Mouse (Mus musculus) heart, postnatal 10 days (tissue): Measurements from ENCODE around the gene Ndufb8. TPM values are rescaled to one million over a fixed set of nuclear protein-coding genes. Genes with fewer than 3 reads are reported as not detected.
A peak's percentile ranks its signal among the peaks of the same experiment; 100 is the strongest.

Experiments used
- DNase-seq, 2 experiments: peaks; one replicate each; pipeline ENCODE4 v3.0.0; 2021
- intact Hi-C: fragments of 180-260 bp; cut with DNase I; formaldehyde crosslinking; loops from one replicate; pipeline ENCODE4 v1.15.1; 2025
- total RNA-seq, 2 experiments: library from RNA; stranded (reverse); gene quantifications; 2 replicates each; pipeline ENCODE4 v1.2.3; 2021

Gene Ndufb8
- 1,000 to 10,000 TPM; 1,469 to 1,488 TPM for total RNA-seq

DNA sequence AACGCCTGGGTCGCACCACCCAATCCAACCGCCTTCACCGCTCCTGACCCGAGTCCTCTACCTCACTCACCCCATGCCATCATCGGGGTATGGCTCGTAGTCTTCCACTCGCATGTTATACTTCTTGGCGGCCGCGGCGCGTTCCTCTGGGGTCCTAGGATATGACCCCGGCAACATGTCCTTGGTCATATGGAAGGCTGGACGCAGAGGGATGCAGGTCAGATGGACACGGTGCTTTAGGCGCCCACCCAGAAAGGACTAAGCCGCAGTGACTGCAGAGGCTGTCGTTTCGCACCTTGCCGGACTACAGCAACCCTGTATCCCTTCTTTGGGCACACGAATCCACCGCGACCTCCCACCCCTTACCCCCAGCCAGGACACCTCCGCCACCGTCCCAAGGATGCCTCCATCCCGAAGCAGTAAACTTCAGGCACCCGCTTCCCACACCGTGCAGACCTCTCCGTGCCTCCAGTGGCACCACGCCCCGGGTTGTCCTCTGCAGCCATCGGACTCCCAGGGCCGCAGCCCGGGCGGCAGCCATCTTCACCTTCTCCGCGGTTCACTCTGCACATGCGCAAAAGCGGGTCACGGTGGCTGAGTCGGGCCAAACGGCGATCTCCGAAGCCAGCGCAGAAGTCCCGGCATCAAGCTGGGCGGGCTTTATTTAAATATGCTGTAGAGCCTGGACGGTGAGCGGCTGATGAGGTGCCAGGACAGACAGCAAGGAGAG is at the start of gene Ndufb8:
Ndufb8 (minus strand) TSS at position 580 of the 730 bp plus-strand sequence.
- DNase-seq: peak; percentile 98 to 99
- intact Hi-C loops: no loop called here

DNA sequence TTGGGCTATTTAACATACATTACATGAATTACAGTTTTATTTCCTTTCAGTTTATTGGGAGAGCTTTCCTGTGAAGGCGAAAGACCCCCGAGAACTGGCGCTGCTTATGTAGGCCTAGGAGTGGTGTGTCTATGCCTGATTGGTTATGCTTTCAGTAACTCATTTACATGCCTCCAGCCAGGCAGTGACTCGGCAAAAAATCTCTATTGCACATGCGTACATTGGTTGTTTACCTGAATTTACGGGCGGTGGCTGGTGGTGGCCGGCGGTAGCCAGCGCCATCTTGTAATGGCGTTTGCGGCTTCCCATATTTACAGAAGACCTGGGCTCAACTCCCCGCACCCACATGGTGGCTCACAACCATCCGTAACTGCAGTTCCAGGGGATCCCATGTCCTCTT is 38.9 kb upstream of the Ndufb8 start:
- no peak for DNase-seq

DNA sequence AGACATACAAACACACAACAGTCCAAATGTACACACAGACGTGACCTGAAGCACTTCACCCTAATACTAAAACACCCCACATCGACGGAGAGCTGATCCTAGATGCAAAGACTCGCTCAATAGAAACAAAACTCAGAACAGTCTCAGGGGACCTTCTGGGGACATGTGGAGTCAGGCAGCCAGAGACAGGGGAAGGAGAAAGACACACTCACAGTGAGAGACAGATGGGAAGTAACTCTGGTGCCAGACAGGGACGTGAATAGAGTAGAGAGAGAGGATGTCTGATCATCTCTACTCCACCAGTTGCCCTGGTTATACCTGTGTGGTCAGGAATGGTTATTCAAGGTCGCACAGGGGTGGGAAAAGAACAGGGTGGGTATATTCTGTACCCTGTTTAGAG is 36.4 kb upstream of the Ndufb8 start:
- intact Hi-C loops: no loop called here
- DNase-seq: no peak

More for the DNA sequence above, 38.9 kb upstream of the Ndufb8 start:
- intact Hi-C loops: no loop called here

GRCm38 (mm10) chr19:44590992-44591391 is 35.8 kb upstream of the Ndufb8 start:
- no peak for DNase-seq
- intact Hi-C loops: no loop called here

DNA sequence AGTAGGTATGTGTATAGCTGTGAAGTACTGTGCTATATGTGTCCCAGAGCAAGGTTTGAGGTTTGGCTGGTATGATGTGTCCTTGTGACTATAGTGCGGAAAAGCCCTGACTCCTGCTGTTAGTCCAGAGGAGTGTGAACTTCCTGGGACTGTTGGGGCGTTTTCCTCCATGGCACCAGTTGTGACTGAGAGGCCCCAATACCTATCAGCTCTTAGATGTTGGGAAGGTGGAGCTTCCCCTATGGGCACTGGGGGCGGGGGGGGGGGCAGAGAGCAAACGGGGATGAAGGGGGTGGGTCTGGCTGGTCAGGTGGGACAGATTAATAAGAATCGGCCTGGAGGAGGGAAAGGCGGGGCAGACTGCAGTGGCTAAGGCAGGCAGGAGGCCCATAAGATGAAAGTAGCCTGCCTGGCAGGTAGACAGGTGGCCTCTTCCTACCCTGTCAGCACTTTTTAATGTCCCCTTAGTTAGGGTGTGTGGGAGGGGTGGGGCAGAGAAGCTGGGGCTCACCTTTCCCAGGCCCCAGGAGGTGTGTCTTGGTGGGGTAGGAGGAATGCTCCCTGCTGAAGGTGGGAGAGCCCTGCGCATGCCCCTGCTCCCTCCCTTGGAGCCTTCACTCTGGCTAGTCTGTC is 34.5 kb upstream of the Ndufb8 start:
- intact Hi-C loops: no loop called here
- no peak for DNase-seq

DNA sequence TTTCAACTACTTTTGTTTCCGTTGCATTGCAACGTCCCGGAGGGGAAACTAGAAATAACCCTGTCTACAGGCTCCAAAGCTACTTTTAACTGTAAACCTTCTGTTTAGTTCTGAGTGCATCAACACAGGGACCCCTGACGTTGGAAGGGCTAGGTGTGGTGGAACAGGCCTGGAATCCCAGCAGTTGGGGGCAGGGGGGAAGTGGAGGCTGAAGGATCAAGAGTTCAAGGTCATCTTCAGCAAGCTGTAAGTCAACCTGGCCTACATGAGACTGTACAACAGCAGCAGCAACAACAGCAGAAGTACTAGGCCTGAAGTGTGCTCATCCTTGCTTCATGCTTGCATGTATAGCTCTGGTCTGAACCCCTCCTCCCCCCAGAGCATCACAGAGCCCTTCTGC is 32.8 kb upstream of the Ndufb8 start:
- intact Hi-C loops: no loop called here
- no peak for DNase-seq

DNA sequence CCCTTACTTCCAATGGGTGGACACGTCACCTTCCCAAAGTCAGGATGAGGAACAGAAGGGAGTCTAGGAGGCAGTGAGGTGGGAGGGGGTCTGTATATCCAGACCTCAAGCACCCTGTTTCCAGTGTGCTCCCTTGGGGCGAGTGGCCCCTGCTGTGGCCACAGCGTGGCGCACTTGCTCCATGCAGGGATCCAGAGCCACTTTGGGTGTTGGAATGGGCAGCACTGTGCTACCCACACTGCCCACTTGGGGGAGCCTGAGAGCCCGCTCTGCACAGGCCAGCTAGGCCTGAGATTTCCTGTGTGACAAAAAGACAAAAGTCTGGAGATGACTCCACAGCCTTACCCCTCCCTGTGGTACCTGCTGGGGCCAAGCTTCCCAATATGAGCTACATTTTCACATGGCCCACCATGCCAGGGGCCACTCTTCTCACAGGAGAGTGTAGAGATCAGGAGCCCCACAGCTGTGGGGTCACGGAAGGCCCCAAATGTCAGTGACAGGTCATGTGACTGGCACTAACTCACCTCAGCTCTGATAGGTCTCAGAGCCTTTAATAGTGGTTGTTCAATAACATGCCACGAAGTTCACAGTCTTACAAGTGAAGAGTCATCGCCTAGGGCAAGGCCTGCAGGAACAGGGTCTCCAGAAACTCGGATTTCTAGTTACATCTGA is 27.5 kb upstream of the Ndufb8 start:
- intact Hi-C loops: loop anchor here (1.0 to 2.0 kb wide), 3 partner anchors 170 to 313 kb away; no protein-coding TSS in a partner anchor
- DNase-seq: peak; percentile 92 to 96

- intact Hi-C loops: loop anchor here (1.0 to 2.0 kb wide), 3 partner anchors 170 to 313 kb away; no protein-coding TSS in a partner anchor
- no peak for DNase-seq
Measured at GRCm38 (mm10) chr19:44582103-44582502, 26.9 kb upstream of the Ndufb8 start.

DNA sequence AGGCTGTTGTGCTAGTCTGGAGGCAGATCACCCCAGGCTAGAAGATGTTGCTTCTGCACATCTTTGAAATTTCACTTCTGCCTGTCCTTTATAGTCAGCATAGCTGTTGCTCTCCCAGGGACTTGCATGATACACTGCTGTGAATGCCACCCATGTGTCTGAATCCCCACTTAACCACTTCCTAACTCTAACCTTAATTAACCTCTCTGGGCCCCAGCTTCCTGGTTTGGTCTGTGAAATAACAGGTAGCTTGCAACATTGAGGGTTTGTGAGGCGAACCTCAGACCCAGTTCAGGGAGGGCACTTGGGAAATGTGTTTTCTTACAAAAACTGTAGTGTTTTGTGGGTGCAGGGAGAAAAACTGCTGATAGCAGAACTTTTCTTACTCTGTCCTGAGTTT is 22.8 kb upstream of the Ndufb8 start:
- intact Hi-C loops: no loop called here
- DNase-seq: no peak

GRCm38 (mm10) chr19:44576275-44576674 is 21.0 kb upstream of the Ndufb8 start:
- no peak for DNase-seq
- intact Hi-C loops: no loop called here

GRCm38 (mm10) chr19:44567763-44568162 is 12.5 kb upstream of the Ndufb8 start:
- DNase-seq: no peak
- intact Hi-C loops: no loop called here

- intact Hi-C loops: no loop called here
- no peak for DNase-seq
Measured at GRCm38 (mm10) chr19:44564006-44564405, 8.8 kb upstream of the Ndufb8 start.

- intact Hi-C loops: no loop called here
- DNase-seq: peak; percentile 96 to 97
Measured at GRCm38 (mm10) chr19:44562652-44563206, 7.5 kb upstream of the Ndufb8 start, which contains the start of gene Hif1an. Gene Hif1an, plus strand, starts transcription at chr19:44562850.

DNA sequence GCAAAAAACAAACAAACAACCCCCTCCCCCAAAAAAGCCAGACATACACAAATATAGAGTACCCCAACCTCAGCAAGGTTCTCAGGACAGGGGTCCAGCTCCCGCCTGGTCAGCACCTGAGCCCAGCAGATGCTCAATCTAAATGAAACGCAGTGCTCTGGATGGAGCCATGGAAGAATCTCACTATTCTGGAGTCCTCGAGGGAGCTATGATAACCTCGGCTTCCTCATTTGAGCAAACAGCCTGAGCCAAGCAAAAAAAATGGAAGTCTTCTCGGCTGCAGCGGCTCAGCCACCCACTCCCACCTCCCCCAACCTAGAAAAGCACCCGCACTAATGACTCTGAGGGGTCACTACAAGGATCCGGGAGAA is 765 bp downstream of the Ndufb8 start:
- intact Hi-C loops: no loop called here
- no peak for DNase-seq

DNA sequence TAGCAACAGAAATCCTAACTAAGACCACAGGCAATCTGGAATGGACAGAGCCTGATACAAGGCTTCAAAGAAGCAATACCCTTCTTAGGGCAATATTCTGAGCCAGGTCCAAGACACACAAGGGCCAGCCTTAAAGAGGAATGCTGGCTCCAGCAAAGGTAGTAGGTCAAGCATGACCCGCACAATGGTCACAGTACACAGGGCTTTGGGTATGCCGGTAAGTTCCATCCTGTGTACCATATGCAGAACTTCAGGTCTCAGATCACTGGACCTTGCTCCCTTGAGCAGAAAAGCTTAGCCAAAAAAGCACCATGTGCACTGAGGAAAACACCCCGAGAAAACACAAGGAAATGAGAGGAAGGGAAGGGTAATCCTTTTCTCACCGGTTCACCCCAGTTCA is 2.0 kb downstream of the Ndufb8 start:
- DNase-seq: no peak
- intact Hi-C loops: no loop called here

DNA sequence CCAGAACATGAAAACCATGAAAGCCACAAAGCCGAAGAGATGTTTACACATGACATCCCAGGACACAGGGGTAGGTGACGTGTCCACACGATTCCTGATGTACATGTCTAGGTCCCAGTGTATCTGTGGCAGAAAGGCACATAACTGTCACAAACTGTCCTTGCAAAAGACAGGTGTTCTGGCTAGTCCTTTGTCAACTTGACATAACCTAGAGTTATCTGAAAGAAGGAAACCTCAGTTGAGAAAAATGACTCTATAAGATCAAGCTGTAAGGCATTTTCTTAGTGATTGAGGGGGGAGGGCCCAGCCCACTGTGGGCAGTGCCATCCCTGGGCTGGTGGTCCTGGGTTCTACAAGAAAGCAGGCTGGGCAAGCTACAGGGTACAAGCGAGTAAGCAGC is 2.5 kb downstream of the Ndufb8 start, which contains the start of gene Gm20538:
Gm20538 (minus strand) TSS at position 101 of the 400 bp plus-strand sequence.
- no peak for DNase-seq
- intact Hi-C loops: no loop called here

DNA sequence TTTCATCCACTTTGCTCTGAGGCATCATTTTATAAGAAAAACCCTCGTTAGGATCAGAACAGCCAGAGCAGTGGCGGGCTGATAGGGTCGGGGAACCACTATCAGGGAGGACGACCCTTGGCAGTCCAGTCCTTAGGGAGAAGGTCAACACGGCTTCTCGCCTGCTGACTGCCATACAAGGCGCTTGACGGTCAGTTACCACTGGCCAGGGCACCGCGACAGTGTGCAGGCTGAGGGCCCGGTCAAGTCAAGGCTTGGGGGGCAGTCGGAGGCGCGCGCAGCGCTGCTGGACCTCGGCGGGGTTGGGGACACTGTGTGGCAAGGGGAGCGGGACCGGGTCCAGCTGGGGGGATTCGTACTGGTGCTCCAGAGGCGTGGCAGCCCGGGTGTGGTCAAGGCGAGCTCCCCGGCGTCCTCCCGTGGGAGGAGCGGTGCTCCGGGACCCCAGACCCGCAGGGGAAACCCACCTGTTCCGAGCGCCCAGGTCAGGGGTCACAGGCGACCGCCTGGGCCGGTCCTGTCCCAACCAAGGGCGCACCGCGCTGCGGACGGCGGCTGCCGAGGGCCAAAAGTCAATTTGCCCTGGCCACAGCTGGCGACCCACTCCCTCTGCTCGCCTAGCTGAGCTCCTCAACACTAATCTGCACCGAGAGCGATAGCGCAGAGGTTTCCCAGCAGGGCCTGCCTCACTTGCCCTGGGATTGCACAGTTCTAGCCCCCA is 9.8 kb downstream of the Ndufb8 start, which contains the start of gene Sec31b:
Sec31b (minus strand) TSS at position 544 of the 721 bp plus-strand sequence.
- peak; percentile 63 to 71 for DNase-seq
- intact Hi-C loops: no loop called here

- peak; percentile 83 to 86 for DNase-seq
- intact Hi-C loops: loop anchor here (5.0 kb wide), 1 partner anchor 72 kb away; no protein-coding TSS in a partner anchor
Measured at GRCm38 (mm10) chr19:44544775-44545174, 10.5 kb downstream of the Ndufb8 start.

- intact Hi-C loops: loop anchor here (5.0 kb wide), 1 partner anchor 72 kb away; no protein-coding TSS in a partner anchor
- no peak for DNase-seq
Measured at GRCm38 (mm10) chr19:44544372-44544771, 10.9 kb downstream of the Ndufb8 start.

DNA sequence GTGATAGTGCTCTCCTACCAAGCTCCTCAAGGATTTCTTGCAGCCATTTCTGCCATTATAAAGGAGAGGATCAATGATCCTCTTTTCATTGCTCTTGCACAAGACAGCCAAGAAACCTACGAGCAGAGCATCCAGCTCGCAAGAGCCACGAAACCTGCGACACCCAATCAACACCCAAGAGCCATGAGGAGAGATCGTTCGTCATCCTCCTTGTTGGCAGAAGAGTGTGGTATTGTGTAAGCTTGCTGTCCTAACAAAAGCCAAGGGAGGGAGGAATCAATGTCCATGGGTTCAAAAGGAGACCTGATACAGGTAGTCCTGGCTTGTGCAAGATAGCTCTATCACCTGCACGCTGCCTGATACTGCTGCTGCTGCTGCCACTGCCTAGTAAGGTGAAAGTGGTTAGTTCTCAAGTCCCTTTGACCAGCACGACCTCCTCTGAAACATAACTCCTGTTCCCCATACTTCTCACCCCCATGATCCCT is 12.5 kb downstream of the Ndufb8 start:
- DNase-seq: no peak
- intact Hi-C loops: loop anchor here (5.0 kb wide), 1 partner anchor 70 kb away; no protein-coding TSS in a partner anchor
